In genomic region chr7:141096649-141097056, GRCm38 (mm10) we compare ENCODE assay signal across 9 mouse cellular contexts. TPM values are rescaled to one million over a fixed set of nuclear protein-coding genes. Genes with fewer than 3 reads are reported as not detected.
DNase-seq lines count a peak whose midpoint lies in the region; ATAC-seq and TF ChIP-seq lines count a peak whose summit lies in the region.
"Had no signal": no experiment of that assay in that cellular context is flagged by ENCODE, and none has a peak within 500 bp of the region (broad histone marks: within the 10 kb centered on the region; RNA-seq: fewer than 3 reads in every experiment).

No protein-coding gene starts in this region.

- no peaks in the 10 kb centered on the region for H3K36me3 ChIP-seq in forebrain, postnatal 0 days (ENCODE audit: insufficient read depth)
- H3K36me3 ChIP-seq in hindbrain, embryonic 14.5 days (replicated peaks; ENCODE audit: control insufficient read depth, insufficient read depth) = no peaks in the 10 kb centered on the region

- H3K27me3 ChIP-seq in forebrain, postnatal 0 days (ENCODE audit: insufficient read depth, low read length) = peaks cover 25% of the 10 kb centered on the region; the same call in 1 of the 2 replicates
- H3K27me3 ChIP-seq in hindbrain, embryonic 14.5 days (ENCODE audit: control insufficient read depth, insufficient read depth, low read length) = peaks cover 54% of the 10 kb centered on the region

- no peaks in the 10 kb centered on the region for H3K9me3 ChIP-seq in forebrain, postnatal 0 days (ENCODE audit: low read length)
- H3K9me3 ChIP-seq in hindbrain, embryonic 14.5 days (ENCODE audit: control insufficient read depth, low read length) = no peaks in the 10 kb centered on the region

- WGBS in forebrain, postnatal 0 days = 47% methylated on average over 6 of the region's 6 CpGs
- 51% methylated on average over 6 of the region's 6 CpGs for WGBS in hindbrain, embryonic 14.5 days

- no peak overlapping the region for H3K9ac ChIP-seq in forebrain, postnatal 0 days
- no peak overlapping the region for H3K9ac ChIP-seq in hindbrain, embryonic 14.5 days

- H3K4me3 ChIP-seq in forebrain, postnatal 0 days (ENCODE audit: low read depth, low read length) = no peak overlapping the region
- no peak overlapping the region for H3K4me3 ChIP-seq in hindbrain, embryonic 14.5 days (replicated peaks; ENCODE audit: low read length)

- H3K4me1 ChIP-seq in forebrain, postnatal 0 days (ENCODE audit: insufficient read depth) = no peaks in the 10 kb centered on the region
- H3K4me1 ChIP-seq in hindbrain, embryonic 14.5 days (replicated peaks; ENCODE audit: control insufficient read depth, insufficient read depth, low read length) = no peaks in the 10 kb centered on the region; the same call in none of the 2 replicates

- no peak overlapping the region for H3K27ac ChIP-seq in forebrain, postnatal 0 days (ENCODE audit: low read depth, low read length)
- H3K27ac ChIP-seq in hindbrain, embryonic 14.5 days = no peak overlapping the region

- ATAC-seq in forebrain, postnatal 0 days = no peak
- no peak for ATAC-seq in hindbrain, embryonic 14.5 days (ENCODE audit: low FRiP score)

- TF ChIP-seq CTCF in forebrain, postnatal 0 days (IDR thresholded peaks at IDR 0.05; ENCODE audit: low read depth) = no peak

- DNase-seq in T-cell, adult 2 months (ENCODE audit: low spot score) = peak; percentile 94
- peak; percentile 77 for DNase-seq in gastrocnemius, postnatal 25 days
- DNase-seq in kidney, adult 9 months = peak; percentile 77
- DNase-seq in lung, postnatal 25 days (ENCODE audit: low spot score) = peak; percentile 91
- peak; percentile 95 for DNase-seq in thymus, postnatal 0 days (ENCODE audit: low spot score)
- DNase-seq in cerebellum, adult 9-11 months = no peak
- no peak for DNase-seq in forebrain, postnatal 0 days
- no peak for DNase-seq in hindbrain, embryonic 14.5 days (ENCODE audit: low spot score)

- H3K4me2 ChIP-seq in forebrain, postnatal 0 days (ENCODE audit: low read depth) = no peak overlapping the region
- no peak overlapping the region for H3K4me2 ChIP-seq in hindbrain, embryonic 14.5 days (replicated peaks)

RNA-seq across cellular contexts. Expression of gene Sigirr, which starts 3.7 kb away (rescaled TPM):
- 1 to 10 TPM; 1.4 to 2.4 TPM for total RNA-seq in gastrocnemius, postnatal 25 days (2021)
- 45.9 and 51.9 TPM in 2 replicates for polyA plus RNA-seq in thymus, postnatal 0 days (2015; fragmentation: Nextera tagmentation; extraction: Ambion mirVana)
- 2.9 TPM in 2 replicates for total RNA-seq in forebrain, postnatal 0 days (2014; rRNA removed)
- polyA plus RNA-seq in forebrain, postnatal 0 days (2015; fragmentation: Nextera tagmentation; extraction: Ambion mirVana) = 2.4 and 2.7 TPM in 2 replicates
- 2.5 and 3.1 TPM in 2 replicates for polyA plus RNA-seq in hindbrain, embryonic 14.5 days (2014; fragmentation: Nextera tagmentation; extraction: Ambion mirVana)

RNA-seq across cellular contexts. Expression of gene Pkp3, which starts 18.6 kb away (rescaled TPM):
- total RNA-seq in gastrocnemius, postnatal 25 days (2021) = under 1 TPM in 1 of 2 experiments, not detected in 1; 0.29 TPM
- polyA plus RNA-seq in thymus, postnatal 0 days (2015; fragmentation: Nextera tagmentation; extraction: Ambion mirVana) = 45.1 and 47.8 TPM in 2 replicates
- not detected in 2 replicates for total RNA-seq in forebrain, postnatal 0 days (2014; rRNA removed)
- 0.08 TPM in 1 of 2 replicates, not detected in the other for polyA plus RNA-seq in forebrain, postnatal 0 days (2015; fragmentation: Nextera tagmentation; extraction: Ambion mirVana)
- not detected in 2 replicates for polyA plus RNA-seq in hindbrain, embryonic 14.5 days (2014; fragmentation: Nextera tagmentation; extraction: Ambion mirVana)
- total RNA-seq: gastrocnemius, adult 8-10 months had no signal

RNA-seq across cellular contexts. Expression of gene Ano9, which starts 21.0 kb away (rescaled TPM):
- not detected for total RNA-seq in gastrocnemius, postnatal 25 days (2021)
- 0.18 and 0.33 TPM in 2 replicates for polyA plus RNA-seq in thymus, postnatal 0 days (2015; fragmentation: Nextera tagmentation; extraction: Ambion mirVana)
- total RNA-seq in forebrain, postnatal 0 days (2014; rRNA removed) = 0.08 and 0.43 TPM in 2 replicates
- 0.05 and 0.20 TPM in 2 replicates for polyA plus RNA-seq in forebrain, postnatal 0 days (2015; fragmentation: Nextera tagmentation; extraction: Ambion mirVana)
- polyA plus RNA-seq in hindbrain, embryonic 14.5 days (2014; fragmentation: Nextera tagmentation; extraction: Ambion mirVana) = 0.27 and 0.32 TPM in 2 replicates
- total RNA-seq: gastrocnemius, adult 8-10 months had no signal

RNA-seq across cellular contexts. Expression of gene Ptdss2, which starts 25.5 kb away (rescaled TPM):
- total RNA-seq in gastrocnemius, postnatal 25 days (2021) = 10 to 100 TPM; 18.7 to 25.6 TPM
- polyA plus RNA-seq in thymus, postnatal 0 days (2015; fragmentation: Nextera tagmentation; extraction: Ambion mirVana) = 25.5 and 28.8 TPM in 2 replicates
- total RNA-seq in forebrain, postnatal 0 days (2014; rRNA removed) = 24.5 and 24.9 TPM in 2 replicates
- polyA plus RNA-seq in forebrain, postnatal 0 days (2015; fragmentation: Nextera tagmentation; extraction: Ambion mirVana) = 70.5 and 78.3 TPM in 2 replicates
- 86.1 and 92.0 TPM in 2 replicates for polyA plus RNA-seq in hindbrain, embryonic 14.5 days (2014; fragmentation: Nextera tagmentation; extraction: Ambion mirVana)

RNA-seq across cellular contexts. Expression of gene B4galnt4, which starts 35.7 kb away (rescaled TPM):
- not detected for total RNA-seq in gastrocnemius, postnatal 25 days (2021)
- polyA plus RNA-seq in thymus, postnatal 0 days (2015; fragmentation: Nextera tagmentation; extraction: Ambion mirVana) = 2.0 and 2.5 TPM in 2 replicates
- 126 and 163 TPM in 2 replicates for total RNA-seq in forebrain, postnatal 0 days (2014; rRNA removed)
- 42.3 and 47.4 TPM in 2 replicates for polyA plus RNA-seq in forebrain, postnatal 0 days (2015; fragmentation: Nextera tagmentation; extraction: Ambion mirVana)
- 38.4 and 41.5 TPM in 2 replicates for polyA plus RNA-seq in hindbrain, embryonic 14.5 days (2014; fragmentation: Nextera tagmentation; extraction: Ambion mirVana)

Comparison
In these comparisons a context has a peak if more than half of its experiments do, and no peak if none do; other contexts are left out.
1. DNase-seq: peak in T-cell, adult 2 months (single experiment), gastrocnemius, postnatal 25 days (single experiment), kidney, adult 9 months (single experiment), lung, postnatal 25 days (single experiment) and thymus, postnatal 0 days (single experiment); none in cerebellum, adult 9-11 months (single experiment), forebrain, postnatal 0 days (single experiment) and hindbrain, embryonic 14.5 days (single experiment).
2. RNA of gene Sigirr, which starts 3.7 kb away (polyA plus RNA-seq): 45.9 to 51.9 TPM in thymus, postnatal 0 days; 2.5 to 3.1 TPM in hindbrain, embryonic 14.5 days and 2.4 to 2.7 TPM in forebrain, postnatal 0 days; every median in the first group is over 10 times any median in the second.
3. RNA of gene Pkp3, which starts 18.6 kb away (polyA plus RNA-seq): 45.1 to 47.8 TPM in thymus, postnatal 0 days; 0.08 TPM in forebrain, postnatal 0 days and not detected in hindbrain, embryonic 14.5 days; every median in the first group is over 10 times any median in the second.